Comparison of ENCODE assay signal across 20 mouse cellular contexts in genomic region chr10:108404087-108404486, GRCm38 (mm10).
DNase-seq lines count a peak whose midpoint lies in the region; ATAC-seq and TF ChIP-seq lines count a peak whose summit lies in the region.
"Had no signal": no experiment of that assay in that cellular context is flagged by ENCODE, and none has a peak within 500 bp of the region (broad histone marks: within the 10 kb centered on the region; RNA-seq: fewer than 3 reads in every experiment).

No protein-coding gene starts in this region.

- H3K4me2 ChIP-seq in heart, embryonic 12.5 days = no peak overlapping the region
- H3K4me2 ChIP-seq in lung, embryonic 14.5 days = 0 out of 2 replicates have a peak overlapping the region, but pooled peaks have one; percentile 2
- H3K4me2 ChIP-seq in liver, embryonic 13.5 days = no peak overlapping the region
- H3K4me2 ChIP-seq: embryonic facial prominence, embryonic 15.5 days; limb, embryonic 15.5 days; midbrain, embryonic 15.5 days had no signal

- no peaks in the 10 kb centered on the region for H3K36me3 ChIP-seq in heart, embryonic 12.5 days
- no peaks in the 10 kb centered on the region for H3K36me3 ChIP-seq in lung, embryonic 14.5 days (ENCODE audit: insufficient read depth)
- no peaks in the 10 kb centered on the region for H3K36me3 ChIP-seq in embryonic facial prominence, embryonic 10.5 days (replicated peaks)
- H3K36me3 ChIP-seq in liver, embryonic 13.5 days = no peaks in the 10 kb centered on the region
- H3K36me3 ChIP-seq: embryonic facial prominence, embryonic 15.5 days; limb, embryonic 15.5 days; midbrain, embryonic 15.5 days had no signal

- H3K27me3 ChIP-seq in heart, embryonic 12.5 days (replicated peaks) = no peaks in the 10 kb centered on the region
- H3K27me3 ChIP-seq in lung, embryonic 14.5 days (ENCODE audit: insufficient read depth, low read length) = no peaks in the 10 kb centered on the region
- H3K27me3 ChIP-seq in embryonic facial prominence, embryonic 10.5 days (replicated peaks; ENCODE audit: low read depth, poor library complexity, severe bottlenecking) = no peaks in the 10 kb centered on the region
- no peaks in the 10 kb centered on the region for H3K27me3 ChIP-seq in liver, embryonic 13.5 days
- H3K27me3 ChIP-seq: embryonic facial prominence, embryonic 15.5 days; limb, embryonic 15.5 days; midbrain, embryonic 15.5 days had no signal

- H3K27ac ChIP-seq in heart, embryonic 12.5 days (ENCODE audit: poor library complexity, severe bottlenecking) = no peak overlapping the region
- peak overlapping the region; percentile 78 for H3K27ac ChIP-seq in lung, embryonic 14.5 days (ENCODE audit: low read depth)
- H3K27ac ChIP-seq in embryonic facial prominence, embryonic 10.5 days (replicated peaks) = 0 out of 2 replicates have a peak overlapping the region, but pooled peaks have one; percentile 14
- peak overlapping the region; percentile 54 for H3K27ac ChIP-seq in liver, embryonic 13.5 days
- H3K27ac ChIP-seq: embryonic facial prominence, embryonic 15.5 days; limb, embryonic 15.5 days; midbrain, embryonic 15.5 days had no signal

- no peak overlapping the region for H3K9ac ChIP-seq in heart, embryonic 12.5 days
- no peak overlapping the region for H3K9ac ChIP-seq in lung, embryonic 14.5 days
- no peak overlapping the region for H3K9ac ChIP-seq in liver, embryonic 13.5 days
- H3K9ac ChIP-seq: embryonic facial prominence, embryonic 15.5 days; limb, embryonic 15.5 days; midbrain, embryonic 15.5 days had no signal

- H3K4me3 ChIP-seq in heart, embryonic 12.5 days = no peak overlapping the region
- no peak overlapping the region for H3K4me3 ChIP-seq in lung, embryonic 14.5 days (ENCODE audit: low read depth, low read length)
- no peak overlapping the region for H3K4me3 ChIP-seq in embryonic facial prominence, embryonic 10.5 days
- no peak overlapping the region for H3K4me3 ChIP-seq in liver, embryonic 13.5 days (replicated peaks)
- H3K4me3 ChIP-seq: embryonic facial prominence, embryonic 15.5 days; limb, embryonic 15.5 days; midbrain, embryonic 15.5 days had no signal

- peaks cover 37% of the 10 kb centered on the region for H3K4me1 ChIP-seq in heart, embryonic 12.5 days (replicated peaks)
- peaks cover 9% of the 10 kb centered on the region for H3K4me1 ChIP-seq in lung, embryonic 14.5 days (ENCODE audit: insufficient read depth)
- peaks cover 24% of the 10 kb centered on the region for H3K4me1 ChIP-seq in embryonic facial prominence, embryonic 10.5 days
- H3K4me1 ChIP-seq in liver, embryonic 13.5 days (replicated peaks) = peaks cover 9% of the 10 kb centered on the region
- H3K4me1 ChIP-seq: midbrain, embryonic 15.5 days had no signal

- 81% methylated on average over 9 of the region's 9 CpGs for WGBS in heart, embryonic 12.5 days
- WGBS in lung, embryonic 14.5 days = 49% methylated on average over 9 of the region's 9 CpGs
- 95% methylated on average over 9 of the region's 9 CpGs for WGBS in embryonic facial prominence, embryonic 10.5 days
- WGBS in liver, embryonic 13.5 days (ENCODE audit: insufficient replicate concordance) = 68% methylated on average over 9 of the region's 9 CpGs

- ATAC-seq in heart, embryonic 12.5 days (ENCODE audit: insufficient number of reproducible peaks, low FRiP score) = no peak
- ATAC-seq in lung, embryonic 14.5 days (ENCODE audit: insufficient read depth) = no peak
- ATAC-seq in liver, embryonic 13.5 days (ENCODE audit: low read depth) = no peak
- no peak for ATAC-seq in granulocyte monocyte progenitor cell, adult 5-6 weeks (replicated peaks; ENCODE audit: poor library complexity, severe bottlenecking)
- ATAC-seq: CD4-positive, CD25-positive, alpha-beta regulatory T cell, adult 4 months; hindbrain, embryonic 16.5 days; midbrain, embryonic 15.5 days had no signal

- H3K9me3 ChIP-seq in heart, embryonic 12.5 days (replicated peaks) = 0 out of 2 replicates have a peak, but pooled peaks cover 2% of the 10 kb centered on the region
- H3K9me3 ChIP-seq in lung, embryonic 14.5 days (ENCODE audit: low read depth, low read length) = no peaks in the 10 kb centered on the region
- no peaks in the 10 kb centered on the region for H3K9me3 ChIP-seq in embryonic facial prominence, embryonic 10.5 days
- no peaks in the 10 kb centered on the region for H3K9me3 ChIP-seq in liver, embryonic 13.5 days (replicated peaks)
- H3K9me3 ChIP-seq: embryonic facial prominence, embryonic 15.5 days; G1E; limb, embryonic 15.5 days; midbrain, embryonic 15.5 days had no signal

- DNase-seq in heart, adult 11 months = peak; percentile 45
- DNase-seq in lung, embryonic 14.5 days = no peak
- no peak for DNase-seq in lung, postnatal 36 days
- DNase-seq in embryonic facial prominence, embryonic 10.5 days (ENCODE audit: low spot score) = no peak
- DNase-seq in liver, embryonic 13.5 days = no peak
- DNase-seq in right cerebral cortex, adult 2 months (ENCODE audit: low spot score in 2 of 2) = no peak
- DNase-seq: cerebellum, adult 8-10 months; gastrocnemius, postnatal 36 days; heart, postnatal 4 days; layer of hippocampus, postnatal 36 days; right cerebral cortex, adult 18-20 months; thymus, postnatal 4 days had no signal

- TF ChIP-seq CTCF in lung, embryonic 14.5 days (IDR thresholded peaks at IDR 0.05; ENCODE audit: low read depth) = no peak
